Mouse (Mus musculus) hindbrain, embryonic 13.5 days (tissue): Measurements from ENCODE around the gene Kcnip4. TPM values are rescaled to one million over a fixed set of nuclear protein-coding genes. Genes with fewer than 3 reads are reported as not detected.

Experiments
- ATAC-seq: fragments of 200-750 bp; cut with Nextera tagmentation; 2 replicates; pipeline ENCODE4 v1.8.0; 2017; ENCODE audit warnings: moderate TSS enrichment; ENCODE audit not compliant: low FRiP score
- H3K27ac ChIP-seq: fragments of 300-500 bp; sonication (generic); 2 replicates; pipeline ENCODE4 v1.5.1; 2015; ENCODE audit warnings: inconsistent platforms, mild to moderate bottlenecking, moderate library complexity
- H3K27me3 ChIP-seq: fragments of 300-500 bp; sonication (generic); 2 replicates; pipeline ENCODE4 v1.6.1; 2015; ENCODE audit warnings: mild to moderate bottlenecking, inconsistent platforms
- H3K36me3 ChIP-seq: fragments of 300-500 bp; sonication (generic); 2 replicates; pipeline ENCODE4 v1.6.1; 2015; ENCODE audit warnings: mild to moderate bottlenecking, inconsistent platforms
- H3K4me1 ChIP-seq: fragments of 300-500 bp; sonication (generic); replicated peaks from 2 replicates; pipeline ENCODE4 v1.6.1; 2015; ENCODE audit warnings: inconsistent platforms
- H3K4me2 ChIP-seq: fragments of 300-500 bp; sonication (generic); 2 replicates; pipeline ENCODE4 v1.6.1; 2015; ENCODE audit warnings: inconsistent platforms, mild to moderate bottlenecking, moderate library complexity
- H3K4me3 ChIP-seq: fragments of 300-500 bp; sonication (generic); 2 replicates; pipeline ENCODE4 v1.5.1; 2015; ENCODE audit warnings: mild to moderate bottlenecking, inconsistent platforms
- H3K9ac ChIP-seq: fragments of 300-500 bp; sonication (generic); 2 replicates; pipeline ENCODE4 v1.6.1; 2015; ENCODE audit warnings: mild to moderate bottlenecking, inconsistent platforms
- H3K9me3 ChIP-seq: fragments of 300-500 bp; sonication (generic); 2 replicates; pipeline ENCODE4 v1.6.1; 2016; ENCODE audit warnings: inconsistent platforms
- WGBS: fragments of 180-500 bp; shearing (Covaris S2); methylation state at CpG from one replicate; pipeline ENCODE4 v1.1.7; 2015; 5-methylcytosine and 5-hydroxymethylcytosine counted together
- polyA plus RNA-seq: library from polyadenylated mRNA; unstranded; fragments of >200 nt; fragmentation: Nextera tagmentation; extraction: Ambion mirVana; gene quantifications from 2 replicates; pipeline ENCODE4 v1.2.1, GENCODE M21; 2015

Gene Kcnip4
- polyA plus RNA-seq, 1 experiment from 2014 or later = 11.1 TPM

DNA sequence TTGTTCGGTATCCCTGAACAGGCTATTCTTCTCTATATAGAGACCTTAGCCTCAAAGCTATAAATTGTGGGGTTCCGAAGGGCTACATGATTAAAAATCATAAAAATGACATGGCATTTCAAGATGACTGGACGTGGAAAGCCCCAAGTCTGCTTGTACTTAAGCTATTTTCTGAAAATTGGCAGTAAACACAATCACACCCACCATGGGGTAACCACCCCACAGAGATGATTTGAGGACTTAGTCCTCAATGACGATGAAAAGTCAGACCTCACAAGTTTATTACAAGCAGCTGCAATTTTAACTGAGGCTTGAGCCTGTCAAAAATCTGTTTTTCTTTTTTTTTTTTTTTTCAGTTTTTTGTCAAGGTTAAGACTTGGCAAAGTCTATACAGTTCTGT is 527.3 kb downstream of the Kcnip4 start:
- H3K4me3 ChIP-seq = no peak overlapping the region
- no peaks in the 10 kb centered on the region for H3K9me3 ChIP-seq
- no peaks in the 10 kb centered on the region for H3K36me3 ChIP-seq
- H3K27me3 ChIP-seq = no peaks in the 10 kb centered on the region
- no peak overlapping the region for H3K27ac ChIP-seq
- H3K4me1 ChIP-seq = no peaks in the 10 kb centered on the region
- no peak overlapping the region for H3K9ac ChIP-seq
- WGBS = 70% methylated on average over 4 of the region's 4 CpGs
- no peak overlapping the region for H3K4me2 ChIP-seq
- no peak for ATAC-seq

DNA sequence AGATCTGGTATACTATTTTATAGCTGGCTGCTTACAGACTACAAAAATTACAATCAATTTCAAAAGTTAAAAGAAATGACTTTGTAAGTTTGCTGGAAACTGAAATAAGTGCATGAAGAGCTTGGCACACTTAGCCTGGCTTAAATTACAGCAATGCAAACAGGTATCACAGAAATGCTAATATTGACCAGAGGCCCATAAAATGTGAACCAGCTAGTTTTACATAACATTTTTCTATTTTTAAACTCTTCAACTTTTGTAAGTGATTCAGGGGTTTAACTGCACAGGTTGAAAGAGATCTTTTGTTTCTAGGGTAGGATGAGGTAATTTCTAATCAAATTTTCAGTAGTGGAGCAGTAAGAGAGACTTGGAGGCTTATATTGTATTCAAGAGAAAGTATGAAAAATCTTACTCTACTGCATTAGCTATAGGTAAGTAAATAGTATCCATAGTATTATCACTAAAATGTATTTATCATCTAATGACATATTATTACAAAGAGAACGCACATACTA is 535.5 kb downstream of the Kcnip4 start:
- no peak for ATAC-seq
- Histone ChIP-seq H3K4me3 (no peak overlapping the region), H3K4me2 (no peak overlapping the region), H3K9ac (no peak overlapping the region), H3K27me3 (no peaks in the 10 kb centered on the region), H3K4me1 (no peaks in the 10 kb centered on the region), H3K27ac (no peak overlapping the region), H3K36me3 (no peaks in the 10 kb centered on the region), H3K9me3 (no peaks in the 10 kb centered on the region)
- WGBS = 88% methylated on average over 1 of the region's 1 CpGs

DNA sequence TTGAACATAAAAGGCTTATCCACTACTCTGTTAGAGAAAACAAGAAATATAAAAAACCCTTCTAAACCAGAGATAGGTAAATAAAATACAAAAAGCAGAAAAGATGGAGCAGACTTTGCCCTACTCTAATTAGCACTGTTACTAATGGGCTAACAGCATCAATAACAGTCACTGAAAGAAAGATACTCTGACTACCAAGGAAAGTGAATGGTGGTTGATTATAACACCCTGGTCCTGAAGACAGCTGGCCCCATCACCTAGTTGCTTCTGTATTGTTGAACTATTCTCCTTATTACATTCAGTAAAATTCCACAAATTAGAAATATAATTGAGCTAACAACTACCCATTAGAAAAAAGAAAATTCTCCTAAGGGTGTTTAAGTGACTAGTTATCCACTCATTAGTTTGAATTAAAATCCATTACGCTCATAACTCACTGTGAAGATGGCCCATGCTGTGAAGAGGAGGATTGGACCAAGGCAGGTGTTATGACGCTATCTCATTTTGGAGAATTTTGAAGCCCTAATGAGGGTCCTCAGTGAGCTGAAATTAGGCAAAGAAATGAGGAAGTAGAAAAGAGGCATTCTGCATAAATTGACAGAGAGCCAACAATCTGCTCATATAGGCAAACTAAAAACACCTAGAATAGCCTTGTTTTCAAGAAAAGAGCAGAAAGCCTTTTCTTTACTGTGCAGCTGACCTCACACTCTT is 582.2 kb downstream of the Kcnip4 start:
- no peaks in the 10 kb centered on the region for H3K4me1 ChIP-seq
- H3K36me3 ChIP-seq = no peaks in the 10 kb centered on the region
- no peak overlapping the region for H3K4me3 ChIP-seq
- ATAC-seq = no peak
- H3K9me3 ChIP-seq = no peaks in the 10 kb centered on the region
- 90% methylated on average over 2 of the region's 2 CpGs for WGBS
- no peak overlapping the region for H3K4me2 ChIP-seq
- H3K27ac ChIP-seq = no peak overlapping the region
- H3K27me3 ChIP-seq = no peaks in the 10 kb centered on the region
- no peak overlapping the region for H3K9ac ChIP-seq

DNA sequence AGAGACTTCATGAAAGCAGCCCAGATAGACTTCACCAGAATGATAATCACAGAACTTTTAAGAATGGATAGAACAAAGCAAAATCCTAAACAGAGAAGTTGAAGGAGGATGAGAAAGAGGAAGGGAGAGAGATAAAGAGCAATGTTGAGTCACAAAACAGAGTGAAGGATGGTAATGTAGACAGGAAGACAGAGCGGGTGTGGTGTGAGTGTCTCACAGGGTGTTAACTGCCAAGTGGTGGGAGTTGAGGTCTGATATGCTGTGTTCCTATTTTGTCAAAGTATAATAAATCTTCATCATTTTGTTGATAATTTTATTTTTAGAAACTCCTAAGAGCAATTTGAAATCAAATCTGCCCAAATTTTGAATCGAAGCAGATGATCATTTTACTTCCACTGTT is 592.8 kb downstream of the Kcnip4 start:
- Histone ChIP-seq H3K27me3 (no peaks in the 10 kb centered on the region), H3K36me3 (no peaks in the 10 kb centered on the region), H3K9ac (no peak overlapping the region), H3K27ac (no peak overlapping the region), H3K4me2 (no peak overlapping the region), H3K9me3 (no peaks in the 10 kb centered on the region), H3K4me1 (no peaks in the 10 kb centered on the region), H3K4me3 (no peak overlapping the region)
- ATAC-seq = no peak
- WGBS = 97% methylated on average over 2 of the region's 2 CpGs

DNA sequence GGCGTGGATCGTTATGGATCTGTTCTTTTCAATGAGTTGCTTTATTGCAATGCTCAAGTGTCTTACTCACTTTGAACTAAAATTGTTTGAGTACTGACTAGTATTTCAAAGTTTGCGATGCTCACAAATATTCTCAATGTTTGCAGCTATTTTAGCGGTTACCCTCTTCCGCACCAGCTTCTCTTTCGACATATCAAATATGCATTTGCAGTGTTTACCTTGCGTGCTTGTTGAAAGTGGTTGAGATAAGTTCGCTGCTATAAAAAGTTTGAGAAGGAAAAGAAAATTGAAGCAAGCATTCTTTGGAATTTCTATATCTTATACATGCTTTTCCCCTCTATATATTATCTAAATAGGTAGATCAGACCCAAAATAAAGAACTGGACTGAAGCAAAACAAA is 634.5 kb downstream of the Kcnip4 start:
- Histone ChIP-seq H3K4me1 (peaks cover 10% of the 10 kb centered on the region; the same call in 1 of the 2 replicates), H3K4me2 (peak overlapping the region; percentile 76), H3K9me3 (no peaks in the 10 kb centered on the region), H3K9ac (peak overlapping the region; percentile 63), H3K27me3 (no peaks in the 10 kb centered on the region), H3K27ac (no peak overlapping the region), H3K36me3 (no peaks in the 10 kb centered on the region), H3K4me3 (peak overlapping the region; percentile 44)
- ATAC-seq = no peak
- 71% methylated on average over 8 of the region's 8 CpGs for WGBS

DNA sequence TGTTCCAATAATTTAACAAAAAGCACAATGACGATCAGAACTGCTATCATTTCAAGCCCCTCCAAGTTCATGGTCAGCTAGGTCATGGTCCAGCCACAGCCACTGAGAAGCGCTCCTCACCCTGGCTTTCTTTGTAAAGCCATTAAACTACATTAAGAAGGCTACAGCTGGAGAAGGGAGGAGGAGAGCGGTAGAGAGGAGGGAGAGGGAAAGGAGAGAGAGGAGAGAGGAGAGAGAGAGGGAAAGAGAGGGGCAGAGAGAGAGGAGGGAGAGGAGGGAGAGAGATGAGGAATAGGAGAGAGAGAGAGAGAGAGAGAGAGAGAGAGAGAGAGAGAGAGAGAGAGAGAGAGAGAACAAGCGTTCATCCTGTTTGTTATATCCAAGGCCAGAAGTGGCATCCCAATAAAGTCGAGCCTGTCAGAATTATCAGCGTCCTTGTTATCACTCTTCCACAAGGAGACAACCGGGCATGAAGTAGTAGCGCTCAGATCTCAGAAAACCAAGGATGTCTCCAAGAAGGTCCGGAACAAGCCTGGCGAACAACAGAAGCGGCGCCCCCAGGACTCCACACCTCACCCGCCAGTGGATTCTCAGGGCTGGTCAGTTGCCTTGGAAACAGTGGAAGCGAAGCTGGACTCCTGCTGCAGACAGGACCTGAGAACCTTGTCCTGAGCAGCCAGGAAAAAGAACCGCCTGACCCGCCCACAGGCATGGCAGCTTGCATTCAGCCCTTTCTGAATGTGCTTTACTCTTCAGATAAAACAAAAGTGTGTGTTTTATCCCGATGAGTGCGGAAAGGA is 635.1 kb downstream of the Kcnip4 start:
- Histone ChIP-seq H3K9me3 (no peaks in the 10 kb centered on the region), H3K36me3 (no peaks in the 10 kb centered on the region), H3K4me1 (peaks cover 10% of the 10 kb centered on the region; the same call in 1 of the 2 replicates), H3K9ac (peak overlapping the region; percentile 63), H3K4me2 (peak overlapping the region; percentile 76), H3K27ac (no peak overlapping the region), H3K27me3 (no peaks in the 10 kb centered on the region), H3K4me3 (peak overlapping the region; percentile 44)
- ATAC-seq = peak; percentile 87
- 7% methylated on average over 18 of the region's 18 CpGs for WGBS

DNA sequence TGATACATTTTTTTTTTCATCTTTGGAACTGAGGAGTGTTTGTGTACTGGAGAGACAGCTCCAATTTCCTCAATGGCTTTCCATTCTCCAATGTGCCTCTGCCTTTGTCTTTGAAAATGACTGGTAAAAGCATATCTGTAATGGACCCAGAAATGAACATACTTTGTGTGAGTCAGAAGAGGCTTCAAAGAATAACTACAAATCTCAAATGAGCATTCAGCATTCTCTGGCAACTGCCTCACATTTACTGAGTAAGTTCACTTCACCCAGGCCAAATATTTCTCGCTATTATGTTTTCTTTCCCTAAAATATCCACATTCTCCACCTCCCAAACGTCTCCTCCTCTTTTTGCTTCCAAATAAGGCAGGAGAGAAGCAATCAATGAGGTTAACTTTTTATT is 646.6 kb downstream of the Kcnip4 start:
- Histone ChIP-seq H3K9me3 (no peaks in the 10 kb centered on the region), H3K9ac (no peak overlapping the region), H3K4me1 (no peaks in the 10 kb centered on the region), H3K36me3 (no peaks in the 10 kb centered on the region), H3K27ac (no peak overlapping the region), H3K27me3 (no peaks in the 10 kb centered on the region), H3K4me3 (no peak overlapping the region), H3K4me2 (no peak overlapping the region)
- no peak for ATAC-seq
- 76% methylated on average over 2 of the region's 2 CpGs for WGBS

DNA sequence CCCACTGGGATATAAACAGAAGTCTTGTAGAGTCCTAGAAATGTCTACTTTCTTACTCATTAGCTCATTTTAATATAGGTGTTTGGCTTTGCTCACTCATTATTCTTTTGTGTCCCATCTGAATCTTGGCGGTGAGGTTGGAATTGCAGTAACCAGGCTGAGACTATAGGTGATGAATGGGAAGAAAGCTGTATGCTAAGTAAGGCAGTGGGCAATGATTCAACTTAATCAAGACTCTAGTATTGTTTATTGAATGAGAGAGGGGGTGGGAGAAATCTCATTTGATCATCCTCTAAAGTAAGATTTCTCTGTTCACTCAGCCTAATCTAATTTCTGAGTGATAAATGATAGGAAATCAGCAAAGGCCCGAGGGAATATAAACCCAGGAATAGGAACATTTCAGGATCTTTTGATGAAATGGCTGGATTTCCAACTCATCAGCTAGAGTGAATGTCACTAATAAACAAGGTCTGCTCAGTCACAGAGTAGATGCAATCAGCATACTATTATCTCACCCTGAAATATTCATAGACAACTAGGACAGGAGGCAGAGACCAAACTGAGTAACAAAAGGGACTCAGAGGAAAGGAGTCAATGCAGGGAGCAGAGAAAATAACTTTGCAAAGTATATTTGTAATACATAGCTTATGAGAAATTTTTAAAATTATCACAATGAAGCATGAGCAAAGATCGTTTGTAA is 660.3 kb downstream of the Kcnip4 start:
- Histone ChIP-seq H3K36me3 (no peaks in the 10 kb centered on the region), H3K4me1 (no peaks in the 10 kb centered on the region; the same call in 1 of the 2 replicates), H3K9me3 (no peaks in the 10 kb centered on the region), H3K27me3 (no peaks in the 10 kb centered on the region), H3K27ac (no peak overlapping the region), H3K4me3 (no peak overlapping the region), H3K4me2 (no peak overlapping the region), H3K9ac (no peak overlapping the region)
- peak; percentile 65 for ATAC-seq
- WGBS = 51% methylated on average over 3 of the region's 3 CpGs

DNA sequence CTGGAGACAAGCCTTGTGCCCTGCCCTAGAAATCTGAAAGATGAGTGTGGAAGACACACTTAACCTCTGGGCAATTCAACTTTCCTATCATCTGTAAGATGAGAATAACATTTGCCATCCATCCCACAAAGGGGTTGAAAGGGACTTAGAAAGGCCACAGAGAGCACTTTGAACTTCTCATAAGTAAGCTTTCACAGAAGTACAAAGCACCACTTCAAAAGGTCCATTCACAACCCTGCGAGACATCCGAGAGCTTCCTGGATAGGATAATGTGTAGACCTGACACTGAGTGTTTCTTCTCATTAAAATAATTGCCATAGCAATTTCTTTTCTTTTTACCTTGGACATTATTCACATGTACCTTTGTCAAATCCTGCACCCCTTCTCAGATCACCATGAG is 683.7 kb downstream of the Kcnip4 start:
- Histone ChIP-seq H3K9me3 (no peaks in the 10 kb centered on the region), H3K4me3 (no peak overlapping the region), H3K4me1 (no peaks in the 10 kb centered on the region), H3K9ac (no peak overlapping the region), H3K4me2 (no peak overlapping the region), H3K27me3 (no peaks in the 10 kb centered on the region), H3K36me3 (no peaks in the 10 kb centered on the region), H3K27ac (no peak overlapping the region)
- no peak for ATAC-seq
- WGBS = 26% methylated on average over 2 of the region's 2 CpGs

DNA sequence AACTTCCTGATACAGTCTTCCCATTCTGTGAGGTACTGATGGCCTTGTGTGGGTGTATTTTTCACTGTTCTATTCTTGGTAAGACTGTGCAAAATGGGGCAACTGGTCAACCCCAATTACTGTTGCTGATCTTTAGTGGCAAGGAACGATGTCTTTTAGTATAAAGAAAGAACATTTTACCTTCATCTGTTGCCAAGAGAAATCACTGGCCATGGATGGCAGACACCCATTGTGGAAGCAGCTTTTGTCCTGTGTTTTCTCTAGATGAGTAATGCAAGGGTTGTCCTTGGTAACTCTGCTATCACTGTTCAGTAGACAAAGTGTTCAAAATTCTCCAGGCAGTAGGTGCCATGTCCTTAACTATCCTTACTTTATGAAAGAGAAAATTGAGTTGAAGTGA is 729.2 kb downstream of the Kcnip4 start:
- H3K27me3 ChIP-seq = no peaks in the 10 kb centered on the region

DNA sequence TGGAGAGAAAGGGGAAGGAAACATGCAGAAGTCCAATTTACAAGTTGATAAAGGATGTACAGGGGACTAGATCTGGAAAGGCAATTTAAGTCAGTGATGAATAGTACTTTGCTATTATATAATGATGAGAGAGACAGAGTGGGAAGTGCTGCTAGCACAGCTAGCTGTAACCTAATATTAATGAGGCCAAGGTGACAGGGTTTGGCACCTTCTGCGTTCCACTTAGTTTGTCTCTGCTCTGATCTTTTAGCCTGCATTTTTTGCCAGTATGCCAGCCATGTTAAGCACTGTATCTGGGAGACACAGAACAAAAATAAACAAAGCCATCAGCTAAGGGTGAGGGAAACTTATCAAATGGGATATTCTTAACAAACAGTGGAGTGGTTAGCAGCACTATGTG is 745.3 kb downstream of the Kcnip4 start:
- no peak overlapping the region for H3K4me2 ChIP-seq
- H3K9me3 ChIP-seq = no peaks in the 10 kb centered on the region
- H3K9ac ChIP-seq = no peak overlapping the region
- H3K4me3 ChIP-seq = no peak overlapping the region
- H3K36me3 ChIP-seq = no peaks in the 10 kb centered on the region
- no peak overlapping the region for H3K27ac ChIP-seq
- no peaks in the 10 kb centered on the region for H3K4me1 ChIP-seq
- no peaks in the 10 kb centered on the region for H3K27me3 ChIP-seq
- WGBS = 43% methylated on average over 1 of the region's 1 CpGs
- no peak for ATAC-seq

More for the DNA sequence above, 729.2 kb downstream of the Kcnip4 start:
- Histone ChIP-seq H3K9ac (no peak overlapping the region), H3K4me2 (no peak overlapping the region), H3K4me1 (no peaks in the 10 kb centered on the region), H3K36me3 (no peaks in the 10 kb centered on the region), H3K27ac (no peak overlapping the region), H3K4me3 (no peak overlapping the region), H3K9me3 (no peaks in the 10 kb centered on the region)
- WGBS = 77% methylated on average over 1 of the region's 1 CpGs
- ATAC-seq = no peak

DNA sequence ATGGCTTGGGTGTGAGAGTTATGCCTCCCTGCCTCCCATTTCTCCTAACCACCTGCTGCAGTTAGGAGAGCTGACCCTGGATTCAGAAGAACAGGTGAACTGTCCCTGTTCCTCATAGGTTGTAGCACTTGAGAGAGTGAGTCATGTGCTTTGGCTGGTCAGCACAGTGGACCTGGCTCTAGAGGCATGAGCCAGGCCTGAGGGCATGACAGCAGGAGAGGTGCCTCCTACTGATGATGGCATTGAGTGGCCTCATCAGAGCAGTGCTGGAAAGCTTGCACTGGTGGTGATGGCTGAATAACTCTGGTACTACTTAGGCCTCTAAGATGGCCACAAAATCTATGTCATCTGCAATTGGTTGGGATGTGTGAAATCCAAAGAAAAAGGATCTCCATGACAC is 776.1 kb downstream of the Kcnip4 start:
- no peak for ATAC-seq
- Histone ChIP-seq H3K4me3 (no peak overlapping the region), H3K9me3 (no peaks in the 10 kb centered on the region), H3K9ac (no peak overlapping the region), H3K36me3 (no peaks in the 10 kb centered on the region), H3K4me2 (no peak overlapping the region), H3K4me1 (no peaks in the 10 kb centered on the region), H3K27me3 (no peaks in the 10 kb centered on the region), H3K27ac (no peak overlapping the region)
